Mouse (Mus musculus): ENCODE data around the gene Cxcl14.

GRCm38 (mm10) chr13:56266435-56266834 is 29.9 kb downstream of the Cxcl14 start:
- no peak for TF ChIP-seq EP300 (IDR thresholded peaks at IDR 0.05; ENCODE audit: insufficient read depth, low read depth, low read length)
- no peak for TF ChIP-seq POLR2A (IDR thresholded peaks at IDR 0.05; ENCODE audit: insufficient read depth, low read length)
